Mouse (Mus musculus) gastrocnemius, postnatal 14 days (tissue): ENCODE data around the gene Olfr1362. TPM values are rescaled to one million over a fixed set of nuclear protein-coding genes. Genes with fewer than 3 reads are reported as not detected.

Experiments used
- DNase-seq: peaks from one replicate; pipeline ENCODE4 v3.0.0; 2021; ENCODE audit warnings: mixed read lengths
- intact Hi-C: fragments of 180-260 bp; cut with DNase I; formaldehyde crosslinking; loops from one replicate; pipeline ENCODE4 v1.15.1; 2025; ENCODE audit warnings: low total_unique reads
- long read RNA-seq, 2 experiments: library from polyadenylated mRNA; stranded (forward); transcript quantifications; one replicate each; pipeline ENCODE4 v2.0.0; 2021
- total RNA-seq, 2 experiments: library from RNA; stranded (reverse); gene quantifications; 2 replicates each; pipeline ENCODE4 v1.2.3; 2021

The Olfr1362 gene
- not detected for total RNA-seq
- long read RNA-seq, experiment 1, result 0 reads
- long read RNA-seq, experiment 2, result 0 reads

DNA sequence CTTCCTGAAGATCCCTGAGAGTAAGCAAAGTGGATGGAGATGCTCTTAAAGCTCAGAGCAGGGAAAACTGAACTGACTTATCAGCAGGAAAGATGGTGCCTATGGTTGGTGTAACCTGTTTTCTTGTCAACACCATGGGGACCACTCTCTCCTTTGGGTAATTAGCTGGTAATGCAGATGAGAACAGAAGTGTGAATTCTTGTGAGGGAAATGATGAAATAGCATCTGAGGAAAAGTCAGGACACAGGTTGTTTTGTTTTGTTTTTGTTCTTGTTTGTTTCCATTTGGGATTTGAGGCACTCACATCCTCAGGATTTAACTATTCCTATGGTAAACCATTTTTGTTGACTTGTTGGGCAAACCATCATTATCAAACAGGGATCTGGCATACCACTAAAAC is at the start of gene Olfr1362:
Gene Olfr1362 (minus strand): TSS at position 101 of the 400 bp plus-strand sequence.
- DNase-seq, result no peak
- intact Hi-C loops, result no loop called here

DNA sequence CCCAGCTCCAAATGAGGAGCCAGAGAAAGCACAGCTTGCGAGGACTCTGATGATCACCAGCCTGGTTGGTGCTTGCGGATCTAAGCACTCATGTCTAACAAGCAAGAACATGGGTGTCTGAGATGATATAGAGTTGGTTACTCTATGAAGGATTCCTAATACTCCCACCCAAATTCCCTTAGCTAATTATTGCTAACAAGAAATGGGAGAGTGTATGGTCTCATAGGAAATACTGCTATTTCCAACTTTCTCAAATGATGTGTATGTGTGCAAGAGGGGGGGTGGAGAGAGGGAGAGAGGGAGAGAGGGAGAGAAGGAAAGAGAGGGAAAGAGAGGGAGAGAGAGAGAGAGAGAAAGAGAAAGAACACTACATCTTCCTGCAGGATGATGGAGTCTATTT is 49.5 kb upstream of the Olfr1362 start, which contains the start of gene Olfr1361:
Gene Olfr1361 (minus strand): TSS at position 101 of the 400 bp plus-strand sequence.
- intact Hi-C loops, result no loop called here
- DNase-seq, result no peak

DNA sequence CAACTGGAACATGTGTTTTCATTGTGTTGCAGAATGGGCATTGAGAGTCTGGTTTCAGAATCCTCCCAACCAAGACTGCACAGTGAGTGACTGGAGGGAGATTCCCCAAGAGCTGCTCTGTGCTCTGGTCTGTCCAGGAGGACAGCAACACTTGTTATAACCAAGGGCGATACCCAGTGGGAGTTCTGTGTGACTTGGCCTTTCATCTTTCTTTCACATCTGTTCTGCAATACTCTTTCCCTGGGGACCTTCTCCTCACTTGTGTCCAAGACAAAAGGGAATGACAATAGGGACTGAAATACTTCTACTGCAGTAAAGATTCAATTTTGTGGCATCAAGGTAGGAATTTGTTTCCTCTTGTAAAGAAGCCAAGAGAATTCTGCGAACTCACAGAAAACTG is 28.6 kb upstream of the Olfr1362 start, which contains the start of gene Olfr11:
Gene Olfr11 (minus strand): TSS at position 101 of the 400 bp plus-strand sequence.
- no peak for DNase-seq
- intact Hi-C loops, result no loop called here

DNA sequence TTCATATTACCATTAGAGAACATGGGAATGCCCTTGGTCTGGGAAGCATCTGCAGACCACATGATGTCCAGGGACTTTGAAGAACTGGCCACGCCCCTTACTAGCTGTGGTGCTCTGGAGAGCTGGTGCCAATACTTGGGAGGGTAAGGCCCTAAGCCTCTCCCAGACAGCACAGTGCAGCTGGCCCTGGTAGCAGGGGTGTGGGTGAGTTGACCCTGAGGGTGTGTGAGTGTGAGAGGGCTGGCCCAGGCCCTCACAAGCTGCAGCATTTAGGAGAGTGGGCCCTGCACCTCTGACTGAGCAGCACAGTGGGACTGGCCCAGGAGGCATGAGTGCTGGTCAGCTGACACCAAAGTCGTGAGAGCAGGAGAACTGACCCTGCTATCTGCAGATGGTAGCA is 22.2 kb downstream of the Olfr1362 start:
- DNase-seq, result no peak
- intact Hi-C loops, result no loop called here

DNA sequence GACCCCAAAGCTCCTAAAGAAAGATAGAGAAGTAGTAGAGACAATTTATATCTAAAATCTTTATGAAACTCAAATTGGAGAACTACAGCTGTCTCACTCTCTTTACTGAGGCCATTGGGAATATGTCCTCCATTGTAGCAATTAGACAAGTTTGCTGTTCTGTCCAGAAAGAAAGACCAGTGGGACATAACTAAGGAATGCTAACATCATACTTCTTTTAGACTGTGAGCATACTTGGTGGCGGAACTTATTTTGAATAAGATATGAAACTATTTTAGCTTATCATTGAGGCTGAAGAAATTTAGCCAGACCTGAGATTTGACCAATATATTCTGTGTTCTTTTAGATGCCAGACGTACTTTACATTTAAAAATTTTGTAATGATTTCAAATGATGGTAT is 32.2 kb downstream of the Olfr1362 start, which contains the start of gene Olfr1364:
Gene Olfr1364 (minus strand): TSS at position 101 of the 400 bp plus-strand sequence.
- no peak for DNase-seq
- intact Hi-C loops, result no loop called here

Other genes starting within 250 kb of the Olfr1362 start
- 10 to 100 TPM; 14.8 TPM for gene Zkscan3, start 211.3 kb downstream of the Olfr1362 start, total RNA-seq
- gene Pgbd1, start 173.0 kb downstream of the Olfr1362 start, total RNA-seq, result under 1 TPM; 0.20 to 0.27 TPM
- gene Zscan26, start 160.3 kb downstream of the Olfr1362 start, total RNA-seq, result 10 to 100 TPM in 1 of 2 experiments, 1 to 10 TPM in 1; 8.9 to 10.8 TPM
- under 1 TPM in 1 of 2 experiments, not detected in 1; 0.23 TPM for gene Nkapl, start 145.5 kb downstream of the Olfr1362 start, total RNA-seq
- gene Zkscan4, start 135.1 kb downstream of the Olfr1362 start, total RNA-seq, result under 1 TPM; 0.76 to 0.86 TPM
- not detected for gene Gm10065, start 134.6 kb downstream of the Olfr1362 start, total RNA-seq
- gene AK157302, start 118.8 kb downstream of the Olfr1362 start, total RNA-seq, result 10 to 100 TPM; 12.8 to 13.8 TPM
- 100 to 1,000 TPM; 119 to 152 TPM for gene Gm11273, start 112.6 kb downstream of the Olfr1362 start, total RNA-seq
- 1 to 10 TPM; 6.1 to 7.4 TPM for gene Zkscan8, start 82.9 kb downstream of the Olfr1362 start, total RNA-seq
- gene Olfr1366, start 71.2 kb downstream of the Olfr1362 start, total RNA-seq, result not detected
- not detected for gene Olfr1535, start 54.1 kb downstream of the Olfr1362 start, total RNA-seq
- gene Olfr1364, start 32.3 kb downstream of the Olfr1362 start, total RNA-seq, result not detected
- not detected for gene Olfr11, start 28.5 kb upstream of the Olfr1362 start, total RNA-seq
- not detected for gene Olfr1361, start 49.4 kb upstream of the Olfr1362 start, total RNA-seq
- not detected for gene Olfr1360, start 63.4 kb upstream of the Olfr1362 start, total RNA-seq
- not detected for gene Olfr1359, start 84.1 kb upstream of the Olfr1362 start, total RNA-seq
- gene Hist1h2bl, start 102.1 kb upstream of the Olfr1362 start, total RNA-seq, result 10 to 100 TPM; 79.9 to 84.7 TPM
- 10 to 100 TPM; 70.5 to 87.6 TPM for gene Hist1h2ai, start 102.4 kb upstream of the Olfr1362 start, total RNA-seq
- 100 to 1,000 TPM; 108 to 117 TPM for gene Hist1h3h, start 103.6 kb upstream of the Olfr1362 start, total RNA-seq
- 10 to 100 TPM; 20.2 to 23.0 TPM for gene Hist1h2bm, start 108.0 kb upstream of the Olfr1362 start, total RNA-seq
- 10 to 100 TPM; 15.5 to 16.2 TPM for gene Hist1h4j, start 121.0 kb upstream of the Olfr1362 start, total RNA-seq
- gene Hist1h4k, start 136.5 kb upstream of the Olfr1362 start, total RNA-seq, result 100 to 1,000 TPM; 174 TPM
- gene Hist1h2ak, start 139.8 kb upstream of the Olfr1362 start, total RNA-seq, result 10 to 100 TPM; 29.4 to 33.4 TPM
- gene Hist1h2bn, start 140.1 kb upstream of the Olfr1362 start, total RNA-seq, result 10 to 100 TPM; 39.6 to 49.3 TPM
- gene Hist1h1b, start 166.6 kb upstream of the Olfr1362 start, total RNA-seq, result 10 to 100 TPM; 49.0 to 49.9 TPM
- 10 to 100 TPM; 87.1 to 98.9 TPM for gene Hist1h3i, start 169.3 kb upstream of the Olfr1362 start, total RNA-seq
- 10 to 100 TPM in 1 of 2 experiments, 1 to 10 TPM in 1; 7.8 to 10.7 TPM for gene Hist1h2an, start 173.2 kb upstream of the Olfr1362 start, total RNA-seq
- gene Hist1h2bp, start 173.4 kb upstream of the Olfr1362 start, total RNA-seq, result 10 to 100 TPM; 32.1 to 32.8 TPM
- 10 to 100 TPM; 58.2 to 75.5 TPM for gene Hist1h2bq, start 196.2 kb upstream of the Olfr1362 start, total RNA-seq
- 10 to 100 TPM; 67.5 to 87.1 TPM for gene Hist1h2ao, start 196.4 kb upstream of the Olfr1362 start, total RNA-seq
- gene Hist1h4m, start 197.7 kb upstream of the Olfr1362 start, total RNA-seq, result 100 to 1,000 TPM; 150 to 154 TPM
- gene Hist1h4n, start 218.2 kb upstream of the Olfr1362 start, total RNA-seq, result 10 to 100 TPM; 26.8 to 27.2 TPM
- 10 to 100 TPM; 29.4 to 69.3 TPM for gene Hist1h2ap, start 219.5 kb upstream of the Olfr1362 start, total RNA-seq
- 10 to 100 TPM; 57.8 to 74.3 TPM for gene Hist1h2br, start 219.7 kb upstream of the Olfr1362 start, total RNA-seq